Mouse (Mus musculus) hindbrain, embryonic 16.5 days (tissue): ENCODE results near the gene Podxl2. TPM values are rescaled to one million over a fixed set of nuclear protein-coding genes. Genes with fewer than 3 reads are reported as not detected.

Experiments
- ATAC-seq: fragments of 200-750 bp; cut with Nextera tagmentation; 2 replicates; pipeline ENCODE4 v1.8.0; 2017; ENCODE audit warnings: moderate TSS enrichment, moderate library complexity
- H3K27ac ChIP-seq: fragments of 300-500 bp; sonication (generic); 2 replicates; pipeline ENCODE4 v1.5.1; 2014; ENCODE audit warnings: low read depth, mild to moderate bottlenecking, control low read depth, low read length, moderate library complexity
- H3K27me3 ChIP-seq: fragments of 300-500 bp; sonication (generic); replicated peaks from 2 replicates; pipeline ENCODE4 v1.6.1; 2014; ENCODE audit warnings: low read length; ENCODE audit not compliant: control insufficient read depth, insufficient read depth
- H3K36me3 ChIP-seq: fragments of 300-500 bp; sonication (generic); 2 replicates; pipeline ENCODE4 v1.6.1; 2014; ENCODE audit warnings: mild to moderate bottlenecking, low read length, moderate library complexity, mixed read lengths; ENCODE audit not compliant: control insufficient read depth, insufficient read depth
- H3K4me1 ChIP-seq: fragments of 300-500 bp; sonication (generic); 2 replicates; pipeline ENCODE4 v1.6.1; 2014; ENCODE audit warnings: low read depth, low read length; ENCODE audit not compliant: control insufficient read depth, insufficient read depth
- H3K4me2 ChIP-seq: fragments of 300-500 bp; sonication (generic); 2 replicates; pipeline ENCODE4 v1.6.1; 2014; ENCODE audit warnings: mild to moderate bottlenecking, low read length, control low read depth, moderate library complexity
- H3K4me3 ChIP-seq: fragments of 300-500 bp; sonication (generic); 2 replicates; pipeline ENCODE4 v1.5.1; 2014; ENCODE audit warnings: mild to moderate bottlenecking, low read length, control low read depth, moderate library complexity
- H3K9ac ChIP-seq: fragments of 300-500 bp; sonication (generic); 2 replicates; pipeline ENCODE4 v1.6.1; 2014; ENCODE audit warnings: low read depth, mild to moderate bottlenecking, control low read depth, low read length, moderate library complexity
- H3K9me3 ChIP-seq: fragments of 300-500 bp; sonication (generic); 2 replicates; pipeline ENCODE4 v1.6.1; 2014; ENCODE audit warnings: mild to moderate bottlenecking, low read length, moderate library complexity; ENCODE audit not compliant: control insufficient read depth
- WGBS: fragments of 180-500 bp; shearing (Covaris S2); extraction: QIAGEN DNeasy Blood & Tissue Kit; methylation state at CpG from one replicate; pipeline ENCODE4 v1.1.7; 2014; 5-methylcytosine and 5-hydroxymethylcytosine counted together
- polyA plus RNA-seq: library from polyadenylated mRNA; unstranded; fragments of >200 nt; fragmentation: Nextera tagmentation; extraction: Ambion mirVana; gene quantifications from 2 replicates; pipeline ENCODE4 v1.2.1, GENCODE M21; 2015

The Podxl2 gene
- polyA plus RNA-seq, 1 experiment from 2014 or later: 553 TPM

DNA sequence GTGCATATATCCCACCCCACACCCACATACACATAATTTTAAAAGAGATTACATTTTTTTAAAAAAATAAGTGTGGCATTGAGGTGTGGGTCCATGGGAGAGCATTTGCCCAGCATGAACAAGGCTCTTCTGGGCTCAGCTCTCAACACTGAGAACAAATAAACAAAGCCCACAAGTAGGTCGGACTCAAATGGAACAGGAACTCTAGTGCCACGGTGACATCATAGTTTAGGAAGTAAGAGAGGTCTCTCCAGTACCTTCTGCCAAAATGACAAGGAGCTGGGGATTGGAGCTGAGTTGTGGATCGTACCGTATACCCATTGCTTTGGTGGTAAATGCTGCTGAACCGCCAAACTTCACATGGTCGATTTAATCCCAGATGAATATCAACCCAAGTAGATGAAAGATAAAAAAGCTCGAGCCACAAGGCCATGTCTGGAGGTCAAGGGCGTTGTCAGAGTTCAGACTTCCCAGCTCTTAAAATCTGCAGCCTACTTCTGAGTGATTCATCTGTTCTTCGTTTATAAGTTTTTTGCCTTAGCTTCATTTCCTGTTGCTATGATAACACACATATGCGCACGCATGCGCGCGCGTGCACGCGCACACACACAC, 69.8 kb downstream of the Podxl2 start:
- Histone ChIP-seq H3K4me3 (no peak overlapping the region), H3K27ac (no peak overlapping the region), H3K4me2 (no peak overlapping the region), H3K36me3 (no peaks in the 10 kb centered on the region), H3K9me3 (no peaks in the 10 kb centered on the region), H3K9ac (no peak overlapping the region), H3K27me3 (no peaks in the 10 kb centered on the region), H3K4me1 (no peaks in the 10 kb centered on the region; the same call in 1 of the 2 replicates)
- WGBS: 91% methylated on average over 17 of the region's 17 CpGs
- ATAC-seq: no peak

- Histone ChIP-seq H3K4me1 (no peaks in the 10 kb centered on the region; the same call in 1 of the 2 replicates), H3K9me3 (no peaks in the 10 kb centered on the region), H3K27ac (no peak overlapping the region), H3K4me2 (no peak overlapping the region), H3K36me3 (no peaks in the 10 kb centered on the region), H3K27me3 (no peaks in the 10 kb centered on the region), H3K9ac (no peak overlapping the region), H3K4me3 (no peak overlapping the region)
- ATAC-seq: no peak
- WGBS: 88% methylated on average over 4 of the region's 4 CpGs
Measured at GRCm38 (mm10) chr6:88803957-88804695, 70.7 kb downstream of the Podxl2 start.

GRCm38 (mm10) chr6:88803051-88803450, 71.8 kb downstream of the Podxl2 start:
- no peaks in the 10 kb centered on the region for H3K27me3 ChIP-seq
- H3K9ac ChIP-seq: no peak overlapping the region
- no peak overlapping the region for H3K27ac ChIP-seq
- H3K9me3 ChIP-seq: no peaks in the 10 kb centered on the region
- H3K4me1 ChIP-seq: no peaks in the 10 kb centered on the region; the same call in 1 of the 2 replicates
- WGBS: 91% methylated on average over 7 of the region's 7 CpGs
- no peak for ATAC-seq
- no peak overlapping the region for H3K4me3 ChIP-seq
- no peaks in the 10 kb centered on the region for H3K36me3 ChIP-seq
- no peak overlapping the region for H3K4me2 ChIP-seq

GRCm38 (mm10) chr6:88800735-88801134, 74.1 kb downstream of the Podxl2 start:
- H3K27ac ChIP-seq: no peak overlapping the region
- H3K4me2 ChIP-seq: no peak overlapping the region
- no peaks in the 10 kb centered on the region; the same call in 1 of the 2 replicates for H3K4me1 ChIP-seq
- H3K9ac ChIP-seq: no peak overlapping the region
- no peaks in the 10 kb centered on the region for H3K27me3 ChIP-seq
- 48% methylated on average over 3 of the region's 3 CpGs for WGBS
- H3K9me3 ChIP-seq: no peaks in the 10 kb centered on the region
- no peaks in the 10 kb centered on the region for H3K36me3 ChIP-seq
- no peak overlapping the region for H3K4me3 ChIP-seq
- peak; percentile 68 for ATAC-seq

- 77% methylated on average over 7 of the region's 7 CpGs for WGBS
- H3K4me2 ChIP-seq: no peak overlapping the region
- no peaks in the 10 kb centered on the region for H3K36me3 ChIP-seq
- H3K27me3 ChIP-seq: no peaks in the 10 kb centered on the region
- no peaks in the 10 kb centered on the region; the same call in 1 of the 2 replicates for H3K4me1 ChIP-seq
- H3K9ac ChIP-seq: no peak overlapping the region
- ATAC-seq: no peak
- no peak overlapping the region for H3K4me3 ChIP-seq
- no peaks in the 10 kb centered on the region for H3K9me3 ChIP-seq
- H3K27ac ChIP-seq: 0 out of 2 replicates have a peak overlapping the region, but pooled peaks have one; percentile 10
Measured at GRCm38 (mm10) chr6:88800191-88800590, 74.7 kb downstream of the Podxl2 start.

DNA sequence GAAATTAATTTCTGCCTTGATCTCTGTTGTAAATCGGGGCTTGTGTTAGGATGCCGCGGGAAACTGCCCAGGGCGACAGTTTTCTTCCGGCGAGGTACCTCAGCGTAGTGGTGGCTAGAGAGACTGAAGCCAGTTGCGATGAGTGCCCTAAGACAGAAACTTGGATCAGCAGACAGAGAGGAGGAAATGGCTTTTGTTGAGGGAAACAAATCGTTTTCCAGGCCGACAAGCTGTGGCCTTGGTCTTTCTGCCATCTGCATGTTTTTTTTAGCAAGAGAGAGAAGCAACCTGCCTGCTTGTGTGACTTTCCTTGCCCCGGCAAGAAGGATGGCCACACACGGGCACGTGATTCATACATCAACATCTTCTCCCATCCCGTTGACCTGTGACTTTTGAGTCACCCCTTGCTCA, 80.3 kb downstream of the Podxl2 start:
- Histone ChIP-seq H3K4me3 (no peak overlapping the region), H3K36me3 (no peaks in the 10 kb centered on the region), H3K9me3 (no peaks in the 10 kb centered on the region), H3K4me1 (peaks cover 27% of the 10 kb centered on the region), H3K27me3 (no peaks in the 10 kb centered on the region), H3K27ac (no peak overlapping the region), H3K9ac (no peak overlapping the region), H3K4me2 (no peak overlapping the region)
- no peak for ATAC-seq
- WGBS: 54% methylated on average over 14 of the region's 14 CpGs

GRCm38 (mm10) chr6:88793872-88794271, 81.0 kb downstream of the Podxl2 start:
- Histone ChIP-seq H3K4me1 (peaks cover 27% of the 10 kb centered on the region), H3K4me2 (no peak overlapping the region), H3K27ac (0 out of 2 replicates have a peak overlapping the region, but pooled peaks have one; percentile 1), H3K9me3 (no peaks in the 10 kb centered on the region), H3K4me3 (no peak overlapping the region), H3K9ac (peak overlapping the region; percentile 14; the same call in 1 of the 2 replicates), H3K36me3 (no peaks in the 10 kb centered on the region), H3K27me3 (no peaks in the 10 kb centered on the region)
- no peak for ATAC-seq
- WGBS: 58% methylated on average over 13 of the region's 13 CpGs

DNA sequence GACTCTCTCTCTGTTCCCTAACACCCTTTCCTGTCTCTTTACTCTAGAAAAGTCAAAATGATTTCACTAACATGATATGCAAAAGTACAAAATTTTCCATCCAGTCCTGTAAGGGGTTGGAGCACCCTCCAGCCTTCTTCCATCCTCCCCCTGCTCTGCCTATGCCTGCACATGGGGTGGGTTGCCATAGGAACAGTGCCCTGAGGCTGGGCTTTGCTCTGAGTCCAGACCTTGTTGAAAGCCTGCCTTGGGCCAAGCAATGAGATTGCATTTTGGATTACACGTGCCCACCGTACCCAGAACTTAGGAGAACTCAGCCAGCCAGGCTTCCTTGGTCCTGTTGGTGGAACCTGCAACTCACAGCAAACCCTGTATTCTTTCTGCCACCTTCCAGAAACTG, 81.6 kb downstream of the Podxl2 start:
- 28% methylated on average over 2 of the region's 2 CpGs for WGBS
- peak; percentile 75 for ATAC-seq
- Histone ChIP-seq H3K9me3 (no peaks in the 10 kb centered on the region), H3K27me3 (no peaks in the 10 kb centered on the region), H3K36me3 (no peaks in the 10 kb centered on the region), H3K4me2 (no peak overlapping the region), H3K27ac (no peak overlapping the region), H3K4me1 (peaks cover 29% of the 10 kb centered on the region), H3K9ac (no peak overlapping the region), H3K4me3 (no peak overlapping the region)
